In genomic region chr17:43820904-43821303, GRCm38 (mm10) we compare ENCODE assay signal across 19 mouse cellular contexts. TPM values are rescaled to one million over a fixed set of nuclear protein-coding genes. Genes with fewer than 3 reads are reported as not detected.
DNase-seq lines count a peak whose midpoint lies in the region; ATAC-seq and TF ChIP-seq lines count a peak whose summit lies in the region.
"Had no signal": no experiment of that assay in that cellular context is flagged by ENCODE, and none has a peak within 500 bp of the region (broad histone marks: within the 10 kb centered on the region; RNA-seq: fewer than 3 reads in every experiment).

No protein-coding gene starts in this region.

- H3K4me2 ChIP-seq in forebrain, embryonic 13.5 days, result no peak overlapping the region
- no peak overlapping the region for H3K4me2 ChIP-seq in forebrain, postnatal 0 days (ENCODE audit: low read depth)
- H3K4me2 ChIP-seq: embryonic facial prominence, embryonic 15.5 days; heart, embryonic 15.5 days; intestine, embryonic 15.5 days had no signal

- no peak for DNase-seq in forebrain, embryonic 10.5 days (ENCODE audit: extremely low spot score, low spot score)
- DNase-seq in left cerebral cortex, postnatal 4 days, result peak; percentile 34
- DNase-seq in left cerebral cortex, adult 8-10 months (ENCODE audit: low spot score in 2 of 2), result no peak
- DNase-seq in cerebellum, adult 8-10 months, result peak; percentile 80
- peak; percentile 87 for DNase-seq in forebrain, postnatal 0 days
- DNase-seq in liver, result no peak
- DNase-seq in left cerebral cortex, adult 2 months (ENCODE audit: extremely low spot score in 1 of 2, low spot score in 2 of 2), result no peak
- DNase-seq: adrenal gland, postnatal 36 days; kidney, postnatal 10 days; lung, postnatal 10 days; thymus, postnatal 4 days had no signal

- no peaks in the 10 kb centered on the region for H3K36me3 ChIP-seq in forebrain, embryonic 13.5 days (ENCODE audit: poor library complexity, severe bottlenecking)
- no peaks in the 10 kb centered on the region for H3K36me3 ChIP-seq in forebrain, embryonic 10.5 days (replicated peaks)
- no peaks in the 10 kb centered on the region for H3K36me3 ChIP-seq in forebrain, postnatal 0 days (ENCODE audit: insufficient read depth)
- H3K36me3 ChIP-seq: embryonic facial prominence, embryonic 15.5 days; heart, embryonic 15.5 days; intestine, embryonic 15.5 days; midbrain, embryonic 10.5 days had no signal

- no peak overlapping the region for H3K27ac ChIP-seq in forebrain, embryonic 13.5 days
- no peak overlapping the region for H3K27ac ChIP-seq in forebrain, embryonic 10.5 days
- no peak overlapping the region for H3K27ac ChIP-seq in forebrain, postnatal 0 days (ENCODE audit: low read depth, low read length)
- H3K27ac ChIP-seq in left cerebral cortex, adult 2 months, result no peak overlapping the region
- H3K27ac ChIP-seq: embryonic facial prominence, embryonic 15.5 days; heart, embryonic 15.5 days; intestine, embryonic 15.5 days; liver, embryonic 14.5 days; midbrain, embryonic 10.5 days; stomach, postnatal 0 days had no signal

- no peaks in the 10 kb centered on the region for H3K27me3 ChIP-seq in forebrain, embryonic 13.5 days
- no peaks in the 10 kb centered on the region for H3K27me3 ChIP-seq in forebrain, embryonic 10.5 days (ENCODE audit: poor library complexity, severe bottlenecking)
- H3K27me3 ChIP-seq in forebrain, postnatal 0 days (ENCODE audit: insufficient read depth, low read length), result 0 out of 2 replicates have a peak, but pooled peaks cover 3% of the 10 kb centered on the region
- H3K27me3 ChIP-seq: CH12.LX; embryonic facial prominence, embryonic 15.5 days; heart, embryonic 15.5 days; intestine, embryonic 15.5 days had no signal

- no peaks in the 10 kb centered on the region for H3K4me1 ChIP-seq in forebrain, embryonic 13.5 days
- peaks cover 9% of the 10 kb centered on the region for H3K4me1 ChIP-seq in forebrain, embryonic 10.5 days
- H3K4me1 ChIP-seq in forebrain, postnatal 0 days (ENCODE audit: insufficient read depth), result no peaks in the 10 kb centered on the region
- H3K4me1 ChIP-seq: embryonic facial prominence, embryonic 15.5 days; intestine, embryonic 15.5 days had no signal

- intact Hi-C loops in left cerebral cortex, postnatal 4 days (cut with DNase I), result no loop called here
- intact Hi-C loops in left cerebral cortex, adult 2 months (cut with DNase I), result no loop called here

- 89% methylated on average over 2 of the region's 2 CpGs for WGBS in forebrain, embryonic 13.5 days
- 94% methylated on average over 2 of the region's 2 CpGs for WGBS in forebrain, embryonic 10.5 days
- 55% methylated on average over 2 of the region's 2 CpGs for WGBS in forebrain, postnatal 0 days

- ATAC-seq in forebrain, embryonic 13.5 days, result peak; percentile 79; the same call in 1 of the 2 replicates
- peak; percentile 93 for ATAC-seq in forebrain, postnatal 0 days
- ATAC-seq: intestine, embryonic 15.5 days had no signal

- H3K9me3 ChIP-seq in forebrain, embryonic 13.5 days (replicated peaks), result no peaks in the 10 kb centered on the region
- H3K9me3 ChIP-seq in forebrain, embryonic 10.5 days, result no peaks in the 10 kb centered on the region
- no peaks in the 10 kb centered on the region for H3K9me3 ChIP-seq in forebrain, postnatal 0 days (ENCODE audit: low read length)
- H3K9me3 ChIP-seq: embryonic facial prominence, embryonic 15.5 days; heart, embryonic 15.5 days; intestine, embryonic 15.5 days; midbrain, embryonic 10.5 days had no signal

- no peak for TF ChIP-seq CTCF in forebrain, postnatal 0 days (IDR thresholded peaks at IDR 0.05; ENCODE audit: low read depth)
- TF ChIP-seq CTCF in left cerebral cortex, adult 2 months (IDR thresholded peaks at IDR 0.05), result no peak

- no peak overlapping the region for H3K4me3 ChIP-seq in forebrain, embryonic 13.5 days
- H3K4me3 ChIP-seq in forebrain, embryonic 10.5 days, result no peak overlapping the region
- H3K4me3 ChIP-seq in forebrain, postnatal 0 days (ENCODE audit: low read depth, low read length), result no peak overlapping the region
- H3K4me3 ChIP-seq in left cerebral cortex, adult 2 months, result no peak overlapping the region
- H3K4me3 ChIP-seq: embryonic facial prominence, embryonic 15.5 days; heart, embryonic 15.5 days; intestine, embryonic 15.5 days; midbrain, embryonic 10.5 days had no signal

- no peak overlapping the region for H3K9ac ChIP-seq in forebrain, embryonic 13.5 days
- no peak overlapping the region for H3K9ac ChIP-seq in forebrain, postnatal 0 days
- H3K9ac ChIP-seq: embryonic facial prominence, embryonic 15.5 days; heart, embryonic 15.5 days; intestine, embryonic 15.5 days; liver, embryonic 14.5 days had no signal

RNA-seq across cellular contexts. Expression of gene Rcan2, which starts 19.8 kb away (rescaled TPM):
- polyA plus RNA-seq in forebrain, embryonic 13.5 days (2015; fragmentation: Nextera tagmentation; extraction: Ambion mirVana), result 24.5 and 30.4 TPM in 2 replicates
- 4.9 and 6.4 TPM in 2 replicates for polyA plus RNA-seq in forebrain, embryonic 10.5 days (2016; fragmentation: Nextera tagmentation; extraction: Ambion mirVana)
- 10 to 100 TPM; 43.1 to 49.9 TPM for total RNA-seq in left cerebral cortex, postnatal 4 days (2021)
- total RNA-seq in left cerebral cortex, adult 8-10 months (2022), result 100 to 1,000 TPM; 201 to 220 (median 213) TPM
- 43.4 and 69.8 TPM in 2 replicates for total RNA-seq in forebrain, postnatal 0 days (2014; rRNA removed)
- 17.8 and 50.0 TPM in 2 replicates for polyA plus RNA-seq in forebrain, postnatal 0 days (2015; fragmentation: Nextera tagmentation; extraction: Ambion mirVana)
- 100 to 1,000 TPM; 176 to 182 TPM for total RNA-seq in left cerebral cortex, adult 2 months (2021)

Comparison
In these comparisons a context has a peak if more than half of its experiments do, and no peak if none do; other contexts are left out.
1. DNase-seq: peak in left cerebral cortex, postnatal 4 days (single experiment), cerebellum, adult 8-10 months (single experiment) and forebrain, postnatal 0 days (single experiment); none in forebrain, embryonic 10.5 days (single experiment), left cerebral cortex, adult 8-10 months (0 of 2), liver (single experiment) and left cerebral cortex, adult 2 months (0 of 2).